Mouse (Mus musculus) lung, adult 18-20 months (tissue): ENCODE data around the gene A030005L19Rik.
"Not testable (repeated sequence)": the region's sequence is repeated elsewhere in the genome, so short reads cannot be mapped to it uniquely, and the experiment has no call there.

ENCODE experiments used
- DNase-seq, 2 experiments: peaks; one replicate each; pipeline ENCODE4 v3.0.0; 2022; ENCODE audit warnings: mixed read lengths in 2 of 2

A030005L19Rik gene

DNA sequence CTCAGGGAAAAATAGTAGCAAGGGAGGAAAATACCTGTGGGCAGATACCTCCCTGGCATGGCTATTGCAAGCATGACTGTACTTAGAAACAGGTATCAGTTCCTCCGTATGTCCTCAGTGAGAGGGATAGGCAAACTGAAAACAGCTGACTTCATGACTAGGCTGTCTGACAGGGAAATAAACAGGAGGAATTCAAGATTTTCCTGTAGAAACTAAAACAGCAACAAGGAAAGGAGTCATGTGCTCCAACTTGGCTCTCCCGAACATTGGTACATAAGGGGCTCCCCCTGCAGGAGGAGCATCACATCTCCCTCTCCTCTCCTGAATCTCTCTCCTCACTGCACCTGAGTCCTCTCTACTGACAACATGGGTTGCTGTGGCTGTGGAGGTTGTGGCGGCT, at the start of gene A030005L19Rik:
Gene A030005L19Rik, plus strand, starts transcription at position 301 of the 400 bp plus-strand sequence.
- peak in 1 of 2 experiments; percentile 12 for DNase-seq

DNA sequence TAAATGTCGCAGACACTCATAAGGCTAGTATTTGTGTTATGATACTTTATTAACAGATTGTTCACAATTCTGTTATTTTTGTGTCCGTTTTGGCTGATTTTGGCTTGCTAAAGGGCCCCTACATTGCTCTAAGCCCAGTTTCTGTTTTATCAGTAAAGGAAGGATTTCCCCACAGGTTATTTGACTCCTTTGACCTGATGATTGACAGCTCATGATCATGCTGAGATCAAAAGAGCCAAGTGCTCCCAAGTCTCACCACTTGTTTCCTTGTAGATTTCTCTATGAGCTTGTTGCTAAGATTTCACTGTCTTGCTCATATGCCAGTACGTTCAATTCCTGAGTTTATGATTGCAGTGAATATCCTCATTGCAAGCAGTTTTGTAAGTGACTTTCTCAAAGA, 42.9 kb upstream of the A030005L19Rik start:
- no peak for DNase-seq

DNA sequence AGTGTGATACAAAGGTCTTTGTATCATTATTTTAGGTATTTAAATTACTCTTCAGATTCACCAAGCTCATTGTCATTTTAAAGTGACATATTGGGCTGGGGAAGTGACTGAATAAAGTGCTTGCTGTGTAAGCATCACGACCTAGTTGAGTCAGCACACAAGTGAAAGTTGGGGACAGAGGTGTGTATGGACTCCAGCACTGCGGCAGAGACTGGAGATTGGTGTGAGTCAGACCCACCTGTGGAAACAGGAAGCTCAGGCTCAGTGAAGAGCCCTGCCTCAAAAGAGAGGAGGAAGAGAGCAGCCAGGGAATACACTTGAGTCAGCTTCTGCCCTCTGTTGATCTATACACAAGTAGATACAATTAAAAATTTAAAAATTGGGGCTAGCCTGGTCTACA, 34.0 kb upstream of the A030005L19Rik start:
- DNase-seq, result no peak

DNA sequence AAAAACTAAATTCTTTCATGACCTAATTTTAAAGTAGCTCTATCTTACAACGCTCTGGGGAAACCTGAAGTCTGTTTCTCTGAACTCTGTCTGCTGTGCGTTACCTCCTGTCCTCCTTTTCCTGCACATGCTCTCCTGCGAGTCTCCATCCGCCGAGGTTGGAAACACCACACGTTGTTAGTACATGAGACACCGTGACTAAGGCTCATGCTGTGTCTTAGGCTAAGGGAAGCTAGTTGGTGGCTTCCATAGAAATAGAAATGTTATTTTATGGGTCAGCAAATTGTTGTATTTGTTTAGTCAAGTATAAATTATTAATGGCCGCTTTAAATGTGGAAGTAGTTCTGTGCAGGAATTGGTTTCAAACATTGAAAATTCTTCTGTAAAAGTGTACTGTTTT, 32.9 kb upstream of the A030005L19Rik start:
- no peak for DNase-seq

DNA sequence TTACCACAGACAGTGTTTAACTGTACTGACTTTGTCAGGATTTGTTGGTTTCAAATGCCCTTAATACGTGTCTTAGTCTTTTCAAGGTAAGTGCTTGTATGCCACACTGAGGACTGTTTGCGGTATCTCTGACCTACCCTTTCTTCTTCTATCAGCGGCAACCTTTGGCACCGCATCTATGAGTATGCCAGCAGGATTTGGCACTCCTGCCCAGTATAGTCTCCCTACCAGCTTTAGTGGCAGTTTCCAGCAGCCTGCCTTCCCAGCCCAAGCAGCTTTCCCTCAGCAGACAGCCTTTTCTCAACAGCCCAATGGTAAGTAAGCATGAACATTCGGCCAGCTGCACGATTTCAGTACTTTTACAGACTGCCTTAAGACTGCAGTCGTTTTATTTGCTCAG, 19.9 kb upstream of the A030005L19Rik start:
- DNase-seq, result no peak

DNA sequence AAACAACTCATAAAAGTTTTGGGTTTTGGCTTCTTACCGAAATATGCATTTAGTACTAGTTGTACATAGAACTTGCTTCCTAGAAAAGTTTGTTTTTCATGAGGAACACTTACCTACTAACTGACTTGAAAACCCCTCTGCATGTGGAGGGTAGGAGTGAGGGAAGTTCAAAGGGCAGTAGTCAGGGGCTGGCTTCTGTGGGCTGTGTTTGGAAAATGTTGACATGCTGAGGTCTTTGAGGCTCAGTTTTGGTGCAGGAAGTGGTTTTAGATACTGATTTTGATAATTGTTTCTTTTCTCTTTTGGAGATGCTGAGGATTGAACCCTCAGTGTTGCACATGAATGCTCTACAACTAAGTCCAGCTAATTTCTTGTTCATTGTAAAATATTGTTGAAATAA, 12.6 kb upstream of the A030005L19Rik start:
- DNase-seq, result no peak

DNA sequence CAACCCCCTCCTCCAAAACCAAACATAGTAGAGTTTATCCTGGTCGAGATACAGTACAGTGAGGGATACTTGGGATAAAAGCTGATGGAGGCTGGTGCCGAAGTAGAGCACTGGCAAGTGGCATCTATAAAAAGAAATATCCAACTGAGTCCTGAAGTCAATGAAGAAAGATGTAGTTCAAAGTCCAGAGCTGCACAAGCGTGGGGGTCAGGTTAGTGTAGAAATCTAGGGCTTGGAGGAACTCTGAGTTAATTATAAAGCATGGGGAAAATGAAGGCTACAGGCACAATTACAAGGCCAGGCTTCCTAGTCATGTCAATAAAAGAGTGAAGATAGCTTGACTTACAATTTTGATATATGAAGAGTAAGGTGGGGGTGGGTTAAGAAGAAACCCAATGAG, 11.9 kb upstream of the A030005L19Rik start:
- no peak for DNase-seq

DNA sequence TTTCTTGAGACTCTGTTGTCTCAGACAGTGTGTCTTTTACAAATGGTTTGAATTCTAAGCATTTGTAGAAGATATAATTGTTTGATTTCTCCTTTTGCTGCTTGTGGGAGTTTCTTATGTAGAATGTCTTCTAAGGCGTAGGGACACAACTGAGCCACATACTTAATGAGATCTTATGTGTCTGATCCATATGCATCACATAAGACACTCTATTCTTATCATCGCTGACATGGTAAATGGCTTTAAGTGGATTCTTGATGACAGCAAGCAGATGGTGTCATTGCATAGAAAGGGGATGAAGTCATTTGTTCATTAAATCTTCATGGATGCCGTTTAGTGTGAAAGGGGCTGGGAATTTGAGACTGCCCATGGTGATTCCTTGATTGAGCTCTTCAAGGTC, 7.2 kb upstream of the A030005L19Rik start:
- no peak for DNase-seq

DNA sequence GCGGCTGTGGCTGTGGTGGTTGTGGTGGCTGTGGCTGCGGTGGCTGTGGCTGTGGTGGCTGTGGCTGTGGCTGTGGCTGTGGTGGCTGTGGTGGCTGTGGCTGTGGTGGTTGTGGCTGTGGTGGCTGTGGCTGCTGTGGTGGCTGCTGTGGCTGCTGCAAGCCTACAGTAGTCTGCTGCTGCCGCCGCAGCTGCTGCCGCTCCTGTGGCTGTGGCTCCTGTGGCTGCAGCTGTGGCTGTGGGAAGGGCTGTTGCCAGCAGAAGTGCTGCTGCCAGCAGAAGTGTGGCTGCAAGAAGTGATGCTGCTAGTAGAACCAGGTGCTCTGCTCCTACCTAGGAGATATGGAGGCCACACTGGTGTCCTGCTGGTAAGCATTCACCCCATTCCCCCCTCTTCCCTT, 309 bp downstream of the A030005L19Rik start:
- not testable (repeated sequence) for DNase-seq

DNA sequence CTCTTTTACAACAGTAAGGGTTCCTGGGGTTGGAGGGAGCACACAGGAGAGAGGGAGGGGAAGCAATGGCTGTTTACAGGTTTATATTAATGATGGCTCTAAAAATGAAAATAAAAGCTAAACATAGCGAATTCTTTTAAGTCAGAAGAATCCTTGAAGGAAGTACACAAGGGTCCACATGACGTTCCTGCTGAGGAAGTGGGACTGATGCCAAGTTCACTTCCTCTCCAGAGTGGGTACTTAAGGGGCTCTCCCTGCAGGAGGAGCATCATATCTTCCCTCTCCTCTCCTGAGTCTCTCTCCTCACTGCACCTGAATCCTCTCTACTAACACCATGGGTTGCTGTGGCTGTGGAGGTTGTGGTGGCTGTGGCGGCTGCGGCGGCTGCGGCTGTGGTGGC, 11.5 kb downstream of the A030005L19Rik start, which contains the start of gene A030014E15Rik:
Gene A030014E15Rik, plus strand, starts transcription at position 268 of the 400 bp plus-strand sequence.
- DNase-seq, result peak in 1 of 2 experiments; percentile 28

DNA sequence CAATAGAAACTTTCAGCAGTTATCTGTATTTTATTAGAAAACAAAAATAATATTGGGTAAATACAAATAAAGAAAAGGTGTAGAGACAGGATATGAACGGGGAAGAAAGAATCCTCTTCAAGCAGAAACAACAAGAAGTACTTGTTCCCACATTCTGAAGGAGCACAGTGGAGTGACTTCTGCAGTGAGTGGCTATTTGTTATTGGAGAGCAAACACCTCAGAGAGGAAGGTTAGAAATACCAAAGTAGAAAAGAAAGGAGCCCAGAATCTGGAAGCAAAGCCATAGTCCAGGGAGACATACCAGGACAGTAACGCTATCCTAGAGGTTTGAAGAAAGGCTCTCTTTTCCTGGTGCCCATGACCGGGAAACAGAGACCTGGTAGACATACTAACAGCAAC, 17.4 kb downstream of the A030005L19Rik start:
- peak in 1 of 2 experiments; percentile 44 for DNase-seq

DNA sequence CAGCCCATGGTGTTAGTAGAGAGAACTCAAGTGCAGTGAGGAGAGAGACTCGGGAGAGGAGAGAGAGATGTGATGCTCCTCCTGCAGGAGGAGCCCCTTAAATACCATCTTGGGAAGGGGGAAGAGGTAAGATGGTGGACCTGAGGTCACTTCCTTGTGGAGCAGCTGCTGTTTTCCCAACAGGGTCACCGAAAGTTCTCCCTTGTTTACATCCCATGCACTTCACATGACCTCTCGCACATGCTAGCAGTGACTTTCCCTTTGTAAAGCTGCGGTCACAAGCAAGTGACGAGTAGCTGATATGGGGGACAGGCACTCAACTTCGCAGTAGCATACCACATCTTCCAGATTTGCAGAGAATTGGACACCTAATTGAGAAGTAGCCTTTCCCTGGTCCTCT, 18.2 kb downstream of the A030005L19Rik start, which contains the start of gene Gm6217:
Gene Gm6217, minus strand, starts transcription at position 74 of the 400 bp plus-strand sequence.
- DNase-seq, result not testable (repeated sequence)

DNA sequence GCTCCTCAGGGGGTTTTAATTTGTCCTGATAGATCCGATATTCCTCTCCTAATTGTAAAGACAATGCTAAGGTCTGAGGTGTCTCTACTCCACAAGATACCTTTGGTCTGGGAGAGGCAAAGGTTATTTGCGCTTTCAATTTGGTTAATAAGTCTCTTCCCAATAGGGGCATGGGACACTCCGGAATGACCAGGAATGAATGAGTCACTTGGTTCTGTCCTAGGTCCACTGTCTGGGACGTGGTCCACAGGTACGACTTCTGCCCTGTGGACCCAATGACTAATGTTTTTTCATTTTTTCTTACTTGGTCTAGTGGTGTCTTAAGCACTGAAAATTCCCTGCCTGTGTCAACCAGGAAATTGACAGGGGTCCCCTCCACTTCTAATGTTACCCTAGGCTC, 25.5 kb downstream of the A030005L19Rik start:
- DNase-seq, result no peak

DNA sequence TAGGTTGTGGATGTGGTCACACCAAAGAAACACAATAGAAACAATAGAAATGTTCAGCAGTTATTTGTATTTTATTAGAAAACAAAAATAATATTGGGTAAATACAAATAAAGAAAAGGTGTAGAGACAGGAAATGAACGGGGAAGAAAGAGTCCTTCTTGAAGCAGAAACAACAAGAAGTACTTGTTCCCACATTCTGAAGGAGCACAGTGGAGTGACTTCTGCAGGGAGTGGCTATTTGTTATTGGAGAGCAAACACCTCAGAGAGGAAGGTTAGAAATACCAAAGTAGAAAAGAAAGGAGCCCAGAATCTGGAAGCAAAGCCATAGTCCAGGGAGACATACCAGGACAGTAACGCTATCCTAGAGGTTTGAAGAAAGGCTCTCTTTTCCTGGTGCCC, 29.4 kb downstream of the A030005L19Rik start:
- DNase-seq, result peak; percentile 28 to 49

DNA sequence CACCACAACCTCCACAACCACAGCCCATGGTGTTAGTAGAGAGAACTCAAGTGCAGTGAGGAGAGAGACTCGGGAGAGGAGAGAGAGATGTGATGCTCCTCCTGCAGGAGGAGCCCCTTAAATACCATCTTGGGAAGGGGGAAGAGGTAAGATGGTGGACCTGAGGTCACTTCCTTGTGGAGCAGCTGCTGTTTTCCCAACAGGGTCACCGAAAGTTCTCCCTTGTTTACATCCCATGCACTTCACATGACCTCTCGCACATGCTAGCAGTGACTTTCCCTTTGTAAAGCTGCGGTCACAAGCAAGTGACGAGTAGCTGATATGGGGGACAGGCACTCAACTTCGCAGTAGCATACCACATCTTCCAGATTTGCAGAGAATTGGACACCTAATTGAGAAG, 30.2 kb downstream of the A030005L19Rik start, which contains the start of gene A030003K21Rik:
Gene A030003K21Rik, minus strand, starts transcription at position 94 of the 400 bp plus-strand sequence.
- DNase-seq, result not testable (repeated sequence)

DNA sequence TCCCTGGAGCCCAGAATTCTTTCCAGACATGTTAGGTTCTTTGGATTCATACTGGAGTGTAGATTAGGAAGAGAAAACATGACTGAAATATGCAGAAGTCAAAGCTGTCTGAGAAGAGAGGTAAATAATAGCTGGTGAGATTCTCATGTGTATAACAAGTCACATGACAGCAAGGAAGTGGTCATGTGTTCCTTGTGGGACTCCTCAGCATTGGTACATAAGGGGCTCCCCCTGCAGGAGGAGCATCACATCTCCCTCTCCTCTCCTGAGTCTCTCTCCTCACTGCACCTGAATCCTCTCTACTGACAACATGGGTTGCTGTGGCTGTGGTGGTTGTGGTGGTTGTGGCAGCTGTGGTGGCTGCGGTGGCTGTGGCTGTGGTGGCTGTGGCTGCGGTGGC, 32.9 kb downstream of the A030005L19Rik start:
- peak in 1 of 2 experiments; percentile 25 for DNase-seq

DNA sequence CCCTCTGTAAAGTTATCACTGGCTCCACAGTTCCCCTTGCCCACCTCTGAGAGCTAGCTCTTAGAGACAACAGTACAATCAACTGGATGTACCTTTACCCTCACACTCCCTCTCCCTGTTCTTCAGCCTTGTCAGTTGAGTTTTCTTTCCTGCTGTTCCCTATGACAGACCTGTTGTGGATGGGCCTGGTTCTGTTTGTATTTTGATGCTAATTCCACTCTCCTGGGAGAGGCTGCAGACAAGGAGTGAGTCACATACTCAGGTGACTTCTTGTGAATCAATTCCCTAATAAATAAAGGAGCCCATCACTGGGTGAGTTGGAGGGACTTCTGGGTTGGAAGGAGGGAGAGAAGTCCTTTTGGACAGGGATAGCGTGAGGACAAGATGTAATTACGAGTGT, 35.5 kb downstream of the A030005L19Rik start:
- DNase-seq, result no peak

DNA sequence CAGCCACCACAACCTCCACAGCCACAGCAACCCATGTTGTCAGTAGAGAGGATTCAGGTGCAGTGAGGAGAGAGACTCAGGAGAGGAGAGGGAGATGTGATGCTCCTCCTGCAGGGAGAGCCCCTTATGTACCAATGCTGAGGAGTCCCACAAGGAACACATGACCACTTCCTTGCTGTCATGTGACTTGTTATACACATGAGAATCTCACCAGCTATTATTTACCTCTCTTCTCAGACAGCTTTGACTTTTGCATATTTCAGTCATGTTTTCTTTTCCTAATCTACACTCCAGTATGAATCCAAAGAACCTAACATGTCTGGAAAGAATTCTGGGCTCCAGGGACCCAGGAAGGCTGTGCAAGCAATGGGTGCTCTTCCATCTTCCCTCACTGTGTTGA, 42.8 kb downstream of the A030005L19Rik start, which contains the start of gene Gm7544:
Gene Gm7544, minus strand, starts transcription at position 101 of the 400 bp plus-strand sequence.
- not testable (repeated sequence) for DNase-seq

DNA sequence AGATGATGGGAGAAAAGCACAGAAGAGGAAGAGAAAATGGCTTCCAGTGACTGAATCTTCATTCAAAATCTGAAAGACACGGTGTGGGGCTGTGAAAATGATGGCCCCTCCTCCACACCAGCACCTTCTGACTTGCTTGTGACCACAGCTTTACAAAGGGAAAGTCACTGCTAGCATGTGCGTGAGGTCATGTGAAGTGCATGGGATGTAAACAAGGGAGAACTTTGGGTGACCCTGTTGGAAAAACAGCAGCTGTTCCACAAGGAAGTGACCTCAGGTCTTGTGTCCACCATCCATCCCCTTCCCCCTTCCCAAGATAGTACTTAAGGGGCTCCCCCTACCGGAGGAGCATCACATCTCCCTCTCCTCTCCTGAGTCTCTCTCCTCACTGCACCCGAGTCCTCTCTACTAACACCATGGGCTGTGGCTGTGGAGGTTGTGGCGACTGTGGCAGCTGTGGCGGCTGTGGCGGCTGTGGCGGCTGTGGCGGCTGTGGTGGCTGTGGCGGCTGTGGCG, 46.8 kb downstream of the A030005L19Rik start, which contains the start of gene Gm47955:
Gene Gm47955, plus strand, starts transcription at position 417 of the 516 bp plus-strand sequence.
- DNase-seq, result no peak
